Mouse (Mus musculus) heart, embryonic 16.5 days (tissue): ENCODE results near the gene Eif2a. TPM values are rescaled to one million over a fixed set of nuclear protein-coding genes. Genes with fewer than 3 reads are reported as not detected.
A peak's percentile ranks its signal among the peaks of the same experiment; 100 is the strongest.

Experiments
- ATAC-seq: fragments of 200-750 bp; cut with Nextera tagmentation; replicated peaks from 2 replicates; pipeline ENCODE4 v1.8.0; 2017; ENCODE audit warnings: moderate number of reproducible peaks; ENCODE audit not compliant: insufficient read depth, low FRiP score; ENCODE audit errors: extremely low read depth
- H3K27ac ChIP-seq: fragments of 300-500 bp; sonication (generic); 2 replicates; pipeline ENCODE4 v1.5.1; 2014; ENCODE audit warnings: mild to moderate bottlenecking, low read length, control low read depth, moderate library complexity
- H3K27me3 ChIP-seq: fragments of 300-500 bp; sonication (generic); 2 replicates; pipeline ENCODE4 v1.6.1; 2014; ENCODE audit warnings: low read length, mixed read lengths; ENCODE audit not compliant: control insufficient read depth, insufficient read depth
- H3K36me3 ChIP-seq: fragments of 300-500 bp; sonication (generic); 2 replicates; pipeline ENCODE4 v1.6.1; 2014; ENCODE audit not compliant: control insufficient read depth, insufficient read depth
- H3K4me1 ChIP-seq: fragments of 300-500 bp; sonication (generic); 2 replicates; pipeline ENCODE4 v1.6.1; 2014; ENCODE audit warnings: low read length, mixed read lengths; ENCODE audit not compliant: control insufficient read depth, insufficient read depth
- H3K4me2 ChIP-seq: fragments of 300-500 bp; sonication (generic); 2 replicates; pipeline ENCODE4 v1.6.1; 2014; ENCODE audit warnings: low read depth, mild to moderate bottlenecking, control low read depth, low read length
- H3K4me3 ChIP-seq: fragments of 300-500 bp; sonication (generic); 2 replicates; pipeline ENCODE4 v1.5.1; 2014; ENCODE audit warnings: mild to moderate bottlenecking, control low read depth, low read length
- H3K9ac ChIP-seq: fragments of 300-500 bp; sonication (generic); 2 replicates; pipeline ENCODE4 v1.6.1; 2014; ENCODE audit warnings: low read length, control low read depth
- H3K9me3 ChIP-seq: fragments of 300-500 bp; sonication (generic); replicated peaks from 2 replicates; pipeline ENCODE4 v1.6.1; 2016; ENCODE audit warnings: low read length; ENCODE audit not compliant: control insufficient read depth
- WGBS: fragments of 180-500 bp; shearing (Covaris S2); extraction: QIAGEN DNeasy Blood & Tissue Kit; methylation state at CpG from one replicate; pipeline ENCODE4 v1.1.7; 2014; 5-methylcytosine and 5-hydroxymethylcytosine counted together
- polyA plus RNA-seq: library from polyadenylated mRNA; unstranded; fragments of >200 nt; fragmentation: Nextera tagmentation; extraction: Ambion mirVana; gene quantifications from 2 replicates; pipeline ENCODE4 v1.2.1, GENCODE M21; 2015

Gene Eif2a
- polyA plus RNA-seq = 32.7 and 35.7 TPM in 2 replicates

DNA sequence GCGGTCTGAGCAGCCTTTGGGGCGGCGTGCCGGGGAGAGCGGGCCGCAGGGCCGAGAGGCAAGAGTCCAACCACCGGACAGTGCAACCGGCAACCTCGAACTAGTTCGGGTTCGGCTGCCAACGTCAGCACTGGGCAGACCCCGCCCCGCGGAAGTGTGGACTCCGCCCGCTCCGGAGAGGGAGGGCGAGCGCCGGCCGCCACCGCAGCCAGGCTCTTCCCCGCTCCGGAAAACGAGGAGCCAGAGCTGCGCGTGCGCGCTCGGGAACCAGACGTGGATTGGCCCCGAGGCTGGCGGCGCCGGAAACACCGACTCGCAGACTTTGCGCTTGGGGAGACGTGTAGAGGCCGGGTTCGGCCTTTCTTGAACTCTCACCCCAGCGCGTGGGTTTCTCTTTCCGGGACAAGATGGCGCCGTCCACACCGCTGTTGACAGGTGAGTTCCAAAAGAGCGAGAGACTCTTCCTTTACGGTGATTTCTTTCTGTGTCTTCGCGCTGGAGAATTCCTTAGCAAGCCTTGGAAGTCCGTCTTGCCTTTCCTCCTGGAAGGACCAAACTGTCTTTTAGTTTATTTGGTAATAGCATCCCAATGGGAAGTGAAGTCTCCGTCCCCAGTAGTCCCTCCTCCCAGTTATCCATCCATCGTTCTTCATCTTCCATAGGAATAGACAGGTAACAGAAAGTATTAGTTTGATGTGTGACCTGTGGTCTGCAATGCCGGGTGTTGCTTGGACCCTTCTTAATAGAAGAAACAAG, at the start of gene Eif2a, which contains the start of gene Serp1:
TSS of gene Eif2a (plus strand) at position 170 of the 756 bp plus-strand sequence.
TSS of gene Serp1 (minus strand) at position 241 of the 756 bp plus-strand sequence.
- H3K27me3 ChIP-seq = no peaks in the 10 kb centered on the region
- under 1% methylated on average over 57 of the region's 57 CpGs for WGBS
- peak; percentile 99 for ATAC-seq
- H3K4me2 ChIP-seq = peak within 1 kb of the TSS; percentile 92
- H3K36me3 ChIP-seq = peaks cover 11% of the 10 kb centered on the region
- peak within 1 kb of the TSS; percentile 99 for H3K9ac ChIP-seq
- peaks cover 10% of the 10 kb centered on the region for H3K4me1 ChIP-seq
- peak within 1 kb of the TSS; percentile 98 for H3K4me3 ChIP-seq
- peak within 1 kb of the TSS; percentile 95 for H3K27ac ChIP-seq
- no peaks in the 10 kb centered on the region for H3K9me3 ChIP-seq

DNA sequence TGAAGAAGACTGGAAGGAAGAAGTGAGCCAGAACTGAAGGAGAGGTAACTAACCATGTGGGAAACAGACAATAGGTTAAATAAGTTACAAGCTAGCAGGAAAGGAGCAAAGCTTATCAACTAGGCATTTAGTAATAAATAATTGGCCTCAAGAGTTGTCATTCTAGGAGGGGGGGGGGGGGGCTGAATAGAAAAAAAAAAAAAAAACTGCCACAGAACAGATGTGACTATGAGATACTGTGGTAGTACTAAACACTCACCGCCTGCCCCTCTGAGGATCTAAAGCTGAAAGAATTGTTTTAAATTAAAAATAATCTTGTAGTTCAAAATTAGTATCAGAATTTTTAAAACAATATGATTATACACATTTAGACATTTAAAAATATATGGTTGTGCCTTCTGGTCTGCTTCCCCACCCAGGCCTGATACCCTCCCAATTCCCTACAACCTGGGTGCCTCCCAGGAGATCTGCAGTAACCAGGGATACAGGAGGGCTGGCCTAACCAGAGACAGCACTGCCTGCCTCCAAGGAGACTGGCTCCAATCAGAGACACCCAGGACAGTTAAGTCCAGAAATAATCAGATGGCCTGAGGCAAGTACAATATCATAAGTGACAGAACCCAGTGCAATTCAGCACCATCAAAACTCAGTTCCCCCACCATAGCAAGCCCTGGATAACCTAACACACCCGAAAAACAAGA, 46.7 kb upstream of the Eif2a start:
- peaks cover 4% of the 10 kb centered on the region; the same call in 1 of the 2 replicates for H3K4me1 ChIP-seq
- H3K9ac ChIP-seq = no peak overlapping the region
- 82% methylated on average over 2 of the region's 2 CpGs for WGBS
- H3K4me2 ChIP-seq = no peak overlapping the region
- H3K36me3 ChIP-seq = no peaks in the 10 kb centered on the region
- H3K27me3 ChIP-seq = no peaks in the 10 kb centered on the region
- ATAC-seq = no peak
- H3K27ac ChIP-seq = no peak overlapping the region
- H3K9me3 ChIP-seq = no peaks in the 10 kb centered on the region
- H3K4me3 ChIP-seq = no peak overlapping the region

DNA sequence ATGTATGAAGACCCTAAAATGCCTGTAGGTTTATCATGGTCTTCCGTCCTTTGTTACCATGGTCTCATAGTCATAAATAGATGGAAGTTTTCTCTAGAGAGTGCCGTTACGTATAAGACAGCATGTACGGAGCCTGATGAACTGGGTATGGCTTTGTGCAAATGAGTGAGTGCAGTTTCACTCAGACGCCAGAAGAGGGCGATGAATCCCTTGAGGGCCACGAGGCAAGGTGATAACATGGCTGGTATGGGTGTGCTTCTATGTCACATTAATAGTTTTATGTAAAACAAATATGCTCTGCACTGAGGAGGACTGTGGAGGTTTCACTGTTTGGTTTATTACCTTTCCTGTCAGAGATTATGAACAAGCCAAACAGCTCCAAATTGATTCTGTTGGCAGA, 39.7 kb upstream of the Eif2a start:
- no peaks in the 10 kb centered on the region for H3K36me3 ChIP-seq
- H3K4me2 ChIP-seq = no peak overlapping the region
- 0 out of 2 replicates have a peak, but pooled peaks cover 2% of the 10 kb centered on the region for H3K9me3 ChIP-seq
- no peak overlapping the region for H3K27ac ChIP-seq
- H3K4me1 ChIP-seq = peaks cover 4% of the 10 kb centered on the region; the same call in 1 of the 2 replicates
- no peak overlapping the region for H3K4me3 ChIP-seq
- H3K9ac ChIP-seq = no peak overlapping the region
- 69% methylated on average over 7 of the region's 7 CpGs for WGBS
- no peaks in the 10 kb centered on the region for H3K27me3 ChIP-seq
- ATAC-seq = no peak

GRCm38 (mm10) chr3:58487121-58487520, 38.5 kb upstream of the Eif2a start:
- Histone ChIP-seq H3K9ac (no peak overlapping the region), H3K9me3 (0 out of 2 replicates have a peak, but pooled peaks cover 2% of the 10 kb centered on the region), H3K4me3 (no peak overlapping the region), H3K36me3 (no peaks in the 10 kb centered on the region), H3K27me3 (no peaks in the 10 kb centered on the region), H3K27ac (no peak overlapping the region), H3K4me2 (no peak overlapping the region), H3K4me1 (no peaks in the 10 kb centered on the region)
- no peak for ATAC-seq
- WGBS = 68% methylated on average over 3 of the region's 3 CpGs

DNA sequence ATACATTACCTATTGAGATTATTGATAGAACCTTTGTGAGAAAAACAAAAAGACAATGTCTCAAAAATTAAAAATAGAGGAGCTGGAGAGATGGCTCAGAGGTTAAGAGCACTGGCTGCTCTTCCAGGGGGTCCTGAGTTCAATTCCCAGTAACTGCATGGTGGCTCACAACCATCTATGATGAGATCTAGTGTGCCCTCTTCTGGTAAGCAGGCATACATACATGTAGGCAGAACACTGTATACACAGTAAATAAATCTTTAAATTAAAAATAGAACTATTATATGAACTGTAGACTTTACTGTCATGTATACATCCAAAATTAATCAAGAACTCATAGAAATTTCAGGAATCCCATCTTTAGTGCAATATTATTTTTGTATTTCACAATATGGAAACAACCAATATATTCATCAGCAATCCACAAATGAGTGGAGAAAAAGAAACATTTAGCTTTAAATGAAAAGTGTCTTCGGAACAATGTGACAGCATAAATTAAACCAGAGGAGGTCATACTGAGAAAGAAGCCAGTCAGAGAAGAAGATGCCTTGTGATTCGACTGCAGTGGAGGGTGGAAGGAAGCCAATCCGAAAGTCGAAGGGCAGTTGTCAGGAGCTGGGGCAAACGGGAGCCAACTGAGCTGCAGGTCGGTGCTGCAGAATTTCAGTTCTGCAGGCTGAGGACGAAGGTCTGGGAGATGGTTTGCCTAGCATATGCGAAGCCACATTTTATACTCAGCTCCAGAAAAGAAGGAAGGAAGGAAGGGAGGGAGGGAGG, 37.4 kb upstream of the Eif2a start:
- no peak overlapping the region for H3K27ac ChIP-seq
- no peak for ATAC-seq
- WGBS = 82% methylated on average over 8 of the region's 8 CpGs
- no peak overlapping the region for H3K9ac ChIP-seq
- H3K27me3 ChIP-seq = no peaks in the 10 kb centered on the region
- H3K4me2 ChIP-seq = no peak overlapping the region
- no peak overlapping the region for H3K4me3 ChIP-seq
- H3K4me1 ChIP-seq = no peaks in the 10 kb centered on the region
- no peaks in the 10 kb centered on the region for H3K36me3 ChIP-seq
- H3K9me3 ChIP-seq = 0 out of 2 replicates have a peak, but pooled peaks cover 2% of the 10 kb centered on the region

DNA sequence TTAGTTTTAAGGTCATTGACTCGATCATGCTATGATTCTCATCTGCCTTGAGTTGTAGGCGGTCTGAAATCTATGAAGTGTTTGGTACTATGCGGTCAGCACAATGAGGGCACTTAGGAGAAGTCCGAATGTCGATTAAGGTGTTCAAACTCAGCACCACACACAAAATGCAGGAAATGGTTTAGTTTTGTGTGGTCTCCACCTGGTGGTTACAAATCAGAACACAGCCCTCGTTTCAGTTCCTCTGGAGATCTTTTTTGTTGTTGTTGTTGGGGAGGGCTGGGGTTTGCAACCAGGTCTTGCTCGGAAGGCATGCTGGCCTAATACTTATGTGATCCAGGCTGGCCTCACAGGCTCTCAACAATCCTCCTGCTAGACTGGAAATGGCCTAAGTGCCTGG, 34.8 kb upstream of the Eif2a start:
- Histone ChIP-seq H3K4me2 (no peak overlapping the region), H3K4me3 (no peak overlapping the region), H3K27me3 (no peaks in the 10 kb centered on the region), H3K27ac (no peak overlapping the region), H3K36me3 (no peaks in the 10 kb centered on the region), H3K9me3 (0 out of 2 replicates have a peak, but pooled peaks cover 2% of the 10 kb centered on the region), H3K4me1 (no peaks in the 10 kb centered on the region), H3K9ac (no peak overlapping the region)
- 59% methylated on average over 7 of the region's 7 CpGs for WGBS
- no peak for ATAC-seq

GRCm38 (mm10) chr3:58493621-58494020, 32.0 kb upstream of the Eif2a start:
- Histone ChIP-seq H3K9ac (no peak overlapping the region), H3K36me3 (no peaks in the 10 kb centered on the region), H3K4me3 (no peak overlapping the region), H3K9me3 (no peaks in the 10 kb centered on the region), H3K27me3 (no peaks in the 10 kb centered on the region), H3K4me1 (no peaks in the 10 kb centered on the region), H3K27ac (no peak overlapping the region), H3K4me2 (no peak overlapping the region)
- no peak for ATAC-seq
- 77% methylated on average over 4 of the region's 4 CpGs for WGBS

GRCm38 (mm10) chr3:58501961-58502360, 23.7 kb upstream of the Eif2a start:
- Histone ChIP-seq H3K4me1 (no peaks in the 10 kb centered on the region), H3K4me3 (no peak overlapping the region), H3K9ac (no peak overlapping the region), H3K9me3 (no peaks in the 10 kb centered on the region), H3K27ac (no peak overlapping the region), H3K36me3 (no peaks in the 10 kb centered on the region), H3K4me2 (no peak overlapping the region), H3K27me3 (no peaks in the 10 kb centered on the region)
- WGBS = 28% methylated on average over 2 of the region's 2 CpGs
- ATAC-seq = peak; percentile 32; the same call in 1 of the 2 replicates
